Mouse (Mus musculus) stomach, postnatal 0 days (tissue): ENCODE data around the gene Ccdc155. TPM values are rescaled to one million over a fixed set of nuclear protein-coding genes. Genes with fewer than 3 reads are reported as not detected.

Experiments
- ATAC-seq: fragments of 200-750 bp; cut with Nextera tagmentation; 2 replicates; pipeline ENCODE4 v1.8.0; 2017; ENCODE audit not compliant: low FRiP score, low TSS enrichment
- DNase-seq: peaks from one replicate; pipeline ENCODE4 v3.0.0-alpha.2; 2016; ENCODE audit warnings: low spot score
- H3K27ac ChIP-seq: fragments of 300-500 bp; sonication (generic); replicated peaks from 2 replicates; pipeline ENCODE4 v1.5.1; 2014; ENCODE audit warnings: mild to moderate bottlenecking, control low read depth
- H3K27me3 ChIP-seq: fragments of 300-500 bp; sonication (generic); 2 replicates; pipeline ENCODE4 v1.6.1; 2014; ENCODE audit warnings: low read length; ENCODE audit not compliant: control insufficient read depth, insufficient read depth
- H3K36me3 ChIP-seq: fragments of 300-500 bp; sonication (generic); 2 replicates; pipeline ENCODE4 v1.6.1; 2014; ENCODE audit warnings: low read length, mixed read lengths; ENCODE audit not compliant: control insufficient read depth, insufficient read depth
- H3K4me1 ChIP-seq: fragments of 300-500 bp; sonication (generic); replicated peaks from 2 replicates; pipeline ENCODE4 v1.6.1; 2014; ENCODE audit warnings: antibody characterized with exemption; ENCODE audit not compliant: control insufficient read depth, insufficient read depth
- H3K4me2 ChIP-seq: fragments of 300-500 bp; sonication (generic); replicated peaks from 2 replicates; pipeline ENCODE4 v1.6.1; 2014; ENCODE audit warnings: low read depth, mild to moderate bottlenecking, control low read depth, moderate library complexity
- H3K4me3 ChIP-seq: fragments of 300-500 bp; sonication (generic); 2 replicates; pipeline ENCODE4 v1.5.1; 2014; ENCODE audit warnings: low read depth, low read length, control low read depth
- H3K9ac ChIP-seq: fragments of 300-500 bp; sonication (generic); 2 replicates; pipeline ENCODE4 v1.6.1; 2014; ENCODE audit warnings: mild to moderate bottlenecking, low read length, control low read depth, mixed read lengths
- H3K9me3 ChIP-seq: fragments of 300-500 bp; sonication (generic); 2 replicates; pipeline ENCODE4 v1.6.1; 2016; ENCODE audit warnings: low read length; ENCODE audit not compliant: control insufficient read depth
- CTCF ChIP-seq: IDR thresholded peaks from 2 replicates; pipeline ENCODE4 v1.5.1; 2016; ENCODE audit warnings: antibody characterized with exemption, low read depth, mild to moderate bottlenecking, moderate library complexity
- EP300 ChIP-seq: optimal IDR thresholded peaks from 2 replicates; pipeline ENCODE3; 2016; ENCODE audit warnings: antibody characterized with exemption
- WGBS: fragments of 180-500 bp; shearing (Covaris S2); extraction: QIAGEN DNeasy Blood & Tissue Kit; methylation state at CpG from one replicate; pipeline ENCODE4 v1.1.7; 2014; 5-methylcytosine and 5-hydroxymethylcytosine counted together
- polyA plus RNA-seq: library from polyadenylated mRNA; unstranded; fragments of >200 nt; fragmentation: Nextera tagmentation; extraction: Ambion mirVana; gene quantifications from 2 replicates; pipeline ENCODE4 v1.2.1, GENCODE M21; 2015

Ccdc155 gene
- polyA plus RNA-seq, 1 experiment from 2014 or later, result 0.13 TPM

GRCm38 (mm10) chr7:45163735-45164490 is 40.8 kb downstream of the Ccdc155 start, which contains the start of gene Slc17a7:
Slc17a7 (plus strand) TSS chr7:45163949.
- peak within 1 kb of the TSS; percentile 41 for H3K9ac ChIP-seq
- H3K27me3 ChIP-seq, result peaks cover 15% of the 10 kb centered on the region; the same call in 1 of the 2 replicates
- TF ChIP-seq CTCF (no peak), EP300 (no peak)
- peaks cover 4% of the 10 kb centered on the region; the same call in 1 of the 2 replicates for H3K4me1 ChIP-seq
- 2% methylated on average over 20 of the region's 41 CpGs for WGBS
- H3K9me3 ChIP-seq, result no peaks in the 10 kb centered on the region
- peak within 1 kb of the TSS; percentile 34 for H3K4me3 ChIP-seq
- H3K4me2 ChIP-seq, result peak within 1 kb of the TSS; percentile 57
- H3K27ac ChIP-seq, result no peak within 1 kb of the TSS
- DNase-seq (peak; percentile 70), ATAC-seq (0 out of 2 replicates have a peak, but pooled peaks have one; percentile 34)
- peaks cover 2% of the 10 kb centered on the region; the same call in 1 of the 2 replicates for H3K36me3 ChIP-seq

GRCm38 (mm10) chr7:45162996-45163615 is 41.6 kb downstream of the Ccdc155 start:
- TF ChIP-seq CTCF, result no peak
- TF ChIP-seq EP300, result no peak
- Histone ChIP-seq H3K27me3 (peaks cover 12% of the 10 kb centered on the region; the same call in 1 of the 2 replicates), H3K4me3 (no peak overlapping the region)

GRCm38 (mm10) chr7:45162551-45162950 is 42.1 kb downstream of the Ccdc155 start:
- Histone ChIP-seq H3K27ac (no peak overlapping the region), H3K4me1 (peaks cover 4% of the 10 kb centered on the region; the same call in 1 of the 2 replicates), H3K9ac (no peak overlapping the region), H3K27me3 (peaks cover 10% of the 10 kb centered on the region; the same call in 1 of the 2 replicates), H3K4me2 (peak overlapping the region; percentile 63), H3K36me3 (peaks cover 2% of the 10 kb centered on the region; the same call in 1 of the 2 replicates), H3K4me3 (no peak overlapping the region; the same call in 1 of the 2 replicates), H3K9me3 (no peaks in the 10 kb centered on the region)
- 21% methylated on average over 6 of the region's 6 CpGs for WGBS
- DNase-seq (no peak), ATAC-seq (no peak)
- TF ChIP-seq EP300 (no peak), CTCF (no peak)

More at GRCm38 (mm10) chr7:45162996-45163615, 41.6 kb downstream of the Ccdc155 start:
- H3K9me3 ChIP-seq, result no peaks in the 10 kb centered on the region
- H3K4me2 ChIP-seq, result no peak overlapping the region
- H3K4me1 ChIP-seq, result peaks cover 4% of the 10 kb centered on the region; the same call in 1 of the 2 replicates
- ATAC-seq (no peak), DNase-seq (no peak)
- no peak overlapping the region for H3K27ac ChIP-seq
- 70% methylated on average over 9 of the region's 9 CpGs for WGBS
- H3K9ac ChIP-seq, result no peak overlapping the region
- H3K36me3 ChIP-seq, result peaks cover 2% of the 10 kb centered on the region; the same call in 1 of the 2 replicates

GRCm38 (mm10) chr7:45161612-45162473 is 42.8 kb downstream of the Ccdc155 start:
- WGBS, result 4% methylated on average over 35 of the region's 35 CpGs
- peaks cover 4% of the 10 kb centered on the region; the same call in 1 of the 2 replicates for H3K4me1 ChIP-seq
- ATAC-seq (peak; percentile 74), DNase-seq (peak; percentile 88)
- TF ChIP-seq EP300 (no peak), CTCF (peak; percentile 85)
- H3K9ac ChIP-seq, result 0 out of 2 replicates have a peak overlapping the region, but pooled peaks have one; percentile 35
- H3K9me3 ChIP-seq, result no peaks in the 10 kb centered on the region
- H3K36me3 ChIP-seq, result peaks cover 2% of the 10 kb centered on the region; the same call in 1 of the 2 replicates
- peak overlapping the region; percentile 63 for H3K4me2 ChIP-seq
- H3K27me3 ChIP-seq, result peaks cover 10% of the 10 kb centered on the region; the same call in 1 of the 2 replicates
- peak overlapping the region; percentile 35 for H3K4me3 ChIP-seq
- H3K27ac ChIP-seq, result 0 out of 2 replicates have a peak overlapping the region, but pooled peaks have one; percentile 13

- no peak overlapping the region for H3K4me3 ChIP-seq
- H3K27me3 ChIP-seq, result peaks cover 10% of the 10 kb centered on the region; the same call in 1 of the 2 replicates
- no peak overlapping the region for H3K4me2 ChIP-seq
- WGBS, result 93% methylated on average over 3 of the region's 3 CpGs
- no peak overlapping the region for H3K27ac ChIP-seq
- DNase-seq (no peak), ATAC-seq (no peak)
- TF ChIP-seq EP300 (no peak), CTCF (no peak)
- peaks cover 2% of the 10 kb centered on the region; the same call in 1 of the 2 replicates for H3K36me3 ChIP-seq
- H3K9ac ChIP-seq, result no peak overlapping the region
- no peaks in the 10 kb centered on the region for H3K9me3 ChIP-seq
- H3K4me1 ChIP-seq, result peaks cover 4% of the 10 kb centered on the region; the same call in 1 of the 2 replicates
These were observed 43.8 kb downstream of the Ccdc155 start for GRCm38 (mm10) chr7:45160866-45161265.
